Mouse (Mus musculus): ENCODE measurements at regions not wholly inside any gene's neighbourhood (a gene's known extent, or its start where the extent isn't known, plus 50 kb on each side); places are given as distances from the start of the nearest gene placed in this dataset.

GRCm38 (mm10) chr8:127827826-127828225, 530.6 kb upstream of the Nrp1 start:
- no peaks in the 10 kb centered on the region for H3K27me3 ChIP-seq (ENCODE audit: control insufficient read depth, insufficient read depth, low read length)
- no peak for DNase-seq (ENCODE audit: low read depth in 1 of 2, low spot score in 2 of 2)
- H3K4me3 ChIP-seq (ENCODE audit: extremely low read depth, insufficient read depth, insufficient read length), result no peak overlapping the region
- H3K27ac ChIP-seq (ENCODE audit: insufficient read depth, low read length), result no peak overlapping the region
- no peak for TF ChIP-seq CTCF (IDR thresholded peaks at IDR 0.05; ENCODE audit: extremely low read depth, insufficient read depth, insufficient read length, insufficient replicate concordance)
- TF ChIP-seq POLR2A (IDR thresholded peaks at IDR 0.05; ENCODE audit: low read depth, low read length), result no peak
- WGBS, result 85% methylated on average over 5 of the region's 5 CpGs
- H3K4me1 ChIP-seq (ENCODE audit: control insufficient read depth, insufficient read depth, insufficient read length), result no peaks in the 10 kb centered on the region
- H3K36me3 ChIP-seq (ENCODE audit: control insufficient read depth, insufficient read depth, low read length), result no peaks in the 10 kb centered on the region

- DNase-seq (ENCODE audit: low read depth in 1 of 2, low spot score in 2 of 2), result no peak
- Histone ChIP-seq H3K4me1 (ENCODE audit: control insufficient read depth, insufficient read depth, insufficient read length) (no peaks in the 10 kb centered on the region), H3K4me3 (ENCODE audit: extremely low read depth, insufficient read depth, insufficient read length) (no peak overlapping the region), H3K27me3 (ENCODE audit: control insufficient read depth, insufficient read depth, low read length) (no peaks in the 10 kb centered on the region), H3K27ac (ENCODE audit: insufficient read depth, low read length) (no peak overlapping the region), H3K36me3 (ENCODE audit: control insufficient read depth, insufficient read depth, low read length) (no peaks in the 10 kb centered on the region)
- 89% methylated on average over 1 of the region's 1 CpGs for WGBS
- TF ChIP-seq POLR2A (IDR thresholded peaks at IDR 0.05; ENCODE audit: low read depth, low read length) (no peak), CTCF (IDR thresholded peaks at IDR 0.05; ENCODE audit: extremely low read depth, insufficient read depth, insufficient read length, insufficient replicate concordance) (no peak)
Measured at GRCm38 (mm10) chr8:127829659-127830058, 528.7 kb upstream of the Nrp1 start.

DNA sequence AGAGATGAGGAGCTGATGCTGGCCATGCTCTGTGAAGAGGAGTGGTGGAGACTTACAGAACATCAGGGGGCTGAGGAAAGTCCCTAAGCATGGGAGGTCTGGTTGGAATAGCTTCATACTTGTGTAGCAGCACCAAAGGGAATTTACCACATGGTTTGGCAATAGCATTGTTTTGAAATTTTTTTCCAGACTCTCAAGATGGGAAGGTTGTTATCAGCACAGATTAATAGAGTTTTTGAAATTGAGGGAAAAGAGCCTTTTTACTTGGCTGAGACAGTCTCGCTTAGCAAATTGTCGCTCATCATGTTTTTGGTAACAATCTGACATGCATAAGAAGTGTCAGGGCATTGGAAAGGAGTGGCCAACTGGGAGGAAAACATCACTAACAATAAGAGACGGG, 524.4 kb upstream of the Nrp1 start:
- Histone ChIP-seq H3K4me1 (ENCODE audit: control insufficient read depth, insufficient read depth, insufficient read length) (no peaks in the 10 kb centered on the region), H3K36me3 (ENCODE audit: control insufficient read depth, insufficient read depth, low read length) (no peaks in the 10 kb centered on the region), H3K4me3 (ENCODE audit: extremely low read depth, insufficient read depth, insufficient read length) (no peak overlapping the region), H3K27me3 (ENCODE audit: control insufficient read depth, insufficient read depth, low read length) (no peaks in the 10 kb centered on the region), H3K27ac (ENCODE audit: insufficient read depth, low read length) (no peak overlapping the region)
- DNase-seq (ENCODE audit: low read depth in 1 of 2, low spot score in 2 of 2), result no peak
- TF ChIP-seq POLR2A (IDR thresholded peaks at IDR 0.05; ENCODE audit: low read depth, low read length) (no peak), CTCF (IDR thresholded peaks at IDR 0.05; ENCODE audit: extremely low read depth, insufficient read depth, insufficient read length, insufficient replicate concordance) (no peak)
- 81% methylated on average over 3 of the region's 3 CpGs for WGBS

DNA sequence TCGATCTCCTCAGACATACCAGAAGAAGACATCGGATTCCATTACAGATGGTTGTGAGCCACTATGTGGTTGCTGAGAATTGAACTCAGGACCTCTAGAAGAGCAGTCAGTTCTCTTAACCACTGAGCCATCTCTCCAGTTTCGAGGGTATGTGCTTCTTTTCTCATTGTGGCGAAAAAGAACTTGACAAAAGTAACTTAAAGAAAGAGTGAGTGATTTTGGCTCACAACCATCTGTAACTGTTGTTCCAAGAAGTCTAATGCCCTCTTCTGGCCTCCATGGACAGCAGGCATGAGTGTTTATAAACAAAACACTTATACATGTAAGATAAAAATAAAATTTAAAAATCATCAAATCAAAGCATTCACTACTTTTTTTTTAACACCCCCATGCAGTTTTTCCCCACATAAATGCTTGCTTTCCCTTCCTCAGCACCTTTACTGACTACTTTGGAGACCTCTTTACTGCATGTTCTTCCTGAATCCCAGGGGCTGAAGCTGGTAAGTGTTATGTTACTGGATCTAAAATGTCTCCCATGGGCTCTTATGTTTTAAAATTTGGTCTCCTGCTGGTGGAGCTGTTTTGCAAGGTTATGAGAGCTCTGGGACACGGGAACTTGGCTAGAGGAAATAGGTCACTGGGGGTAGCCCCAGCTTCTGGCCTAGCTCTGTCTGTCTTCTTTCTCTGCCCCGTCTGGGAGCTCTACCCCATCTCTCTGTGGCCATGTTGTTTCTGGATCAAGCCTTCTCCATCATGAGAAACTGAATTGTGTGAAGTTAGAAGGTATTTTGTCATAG, 521.8 kb upstream of the Nrp1 start:
- 71% methylated on average over 6 of the region's 6 CpGs for WGBS
- Histone ChIP-seq H3K27ac (ENCODE audit: insufficient read depth, low read length) (no peak overlapping the region), H3K4me1 (ENCODE audit: control insufficient read depth, insufficient read depth, insufficient read length) (no peaks in the 10 kb centered on the region; the same call in 1 of the 2 replicates), H3K27me3 (ENCODE audit: control insufficient read depth, insufficient read depth, low read length) (no peaks in the 10 kb centered on the region), H3K4me3 (ENCODE audit: extremely low read depth, insufficient read depth, insufficient read length) (no peak overlapping the region), H3K36me3 (ENCODE audit: control insufficient read depth, insufficient read depth, low read length) (no peaks in the 10 kb centered on the region)
- DNase-seq (ENCODE audit: low read depth in 1 of 2, low spot score in 2 of 2), result no peak
- no peak for TF ChIP-seq POLR2A (IDR thresholded peaks at IDR 0.05; ENCODE audit: low read depth, low read length)
- TF ChIP-seq CTCF (IDR thresholded peaks at IDR 0.05; ENCODE audit: extremely low read depth, insufficient read depth, insufficient read length, insufficient replicate concordance), result no peak

DNA sequence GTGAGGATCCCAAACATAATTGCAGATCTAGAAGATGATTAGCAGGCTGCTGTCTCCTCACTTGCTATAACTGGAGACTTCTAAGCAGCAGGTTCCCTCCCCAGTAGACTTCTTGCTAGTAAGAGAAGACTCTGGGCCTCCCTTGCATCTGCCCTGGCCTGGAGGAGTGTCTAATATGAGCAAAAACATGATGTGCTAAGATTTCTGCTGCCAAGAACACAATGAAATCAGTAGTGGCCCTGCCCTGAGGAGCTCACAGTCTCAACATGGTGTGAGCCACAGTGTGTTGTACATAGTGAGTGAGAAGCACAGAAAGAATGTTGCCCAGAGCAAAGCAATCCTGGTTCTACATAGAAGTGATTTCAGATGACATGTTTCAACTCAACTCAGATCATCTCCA, 520.1 kb upstream of the Nrp1 start:
- no peaks in the 10 kb centered on the region for H3K36me3 ChIP-seq (ENCODE audit: control insufficient read depth, insufficient read depth, low read length)
- TF ChIP-seq POLR2A (IDR thresholded peaks at IDR 0.05; ENCODE audit: low read depth, low read length) (no peak), CTCF (IDR thresholded peaks at IDR 0.05; ENCODE audit: extremely low read depth, insufficient read depth, insufficient read length, insufficient replicate concordance) (no peak)
- H3K27me3 ChIP-seq (ENCODE audit: control insufficient read depth, insufficient read depth, low read length), result no peaks in the 10 kb centered on the region
- H3K4me3 ChIP-seq (ENCODE audit: extremely low read depth, insufficient read depth, insufficient read length), result no peak overlapping the region
- no peak for DNase-seq (ENCODE audit: low read depth in 1 of 2, low spot score in 2 of 2)
- H3K4me1 ChIP-seq (ENCODE audit: control insufficient read depth, insufficient read depth, insufficient read length), result no peaks in the 10 kb centered on the region; the same call in 1 of the 2 replicates
- no peak overlapping the region for H3K27ac ChIP-seq (ENCODE audit: insufficient read depth, low read length)

- TF ChIP-seq CTCF (IDR thresholded peaks at IDR 0.05; ENCODE audit: extremely low read depth, insufficient read depth, insufficient read length, insufficient replicate concordance), result no peak
- TF ChIP-seq POLR2A (IDR thresholded peaks at IDR 0.05; ENCODE audit: low read depth, low read length), result no peak
- H3K36me3 ChIP-seq (ENCODE audit: control insufficient read depth, insufficient read depth, low read length), result no peaks in the 10 kb centered on the region
- DNase-seq (ENCODE audit: low read depth in 1 of 2, low spot score in 2 of 2), result no peak
- no peak overlapping the region for H3K4me3 ChIP-seq (ENCODE audit: extremely low read depth, insufficient read depth, insufficient read length)
- WGBS, result 57% methylated on average over 9 of the region's 9 CpGs
- no peaks in the 10 kb centered on the region for H3K27me3 ChIP-seq (ENCODE audit: control insufficient read depth, insufficient read depth, low read length)
- H3K27ac ChIP-seq (ENCODE audit: insufficient read depth, low read length), result no peak overlapping the region
- no peaks in the 10 kb centered on the region for H3K4me1 ChIP-seq (ENCODE audit: control insufficient read depth, insufficient read depth, insufficient read length)
Measured at GRCm38 (mm10) chr8:127847332-127848018, 510.9 kb upstream of the Nrp1 start.

DNA sequence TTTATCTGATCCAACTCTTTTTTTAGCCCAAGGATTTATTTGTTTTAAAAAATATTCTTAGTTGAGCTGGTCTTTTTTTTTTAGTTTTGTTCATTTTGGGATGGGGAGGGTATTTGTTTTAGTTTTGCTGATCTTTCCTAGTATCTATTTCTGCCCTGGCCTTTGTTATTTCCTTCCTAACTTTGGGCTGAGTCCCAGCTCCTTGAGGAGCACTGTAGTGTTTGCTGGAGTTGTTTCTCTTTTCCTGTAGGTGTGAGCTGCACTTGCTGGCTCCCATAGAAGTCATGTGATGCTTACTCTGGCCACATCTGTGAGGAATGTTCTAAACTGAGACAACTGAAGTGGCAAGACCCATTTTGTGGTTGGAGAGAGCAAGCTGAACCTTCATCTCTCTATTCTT, 508.5 kb upstream of the Nrp1 start:
- TF ChIP-seq POLR2A (IDR thresholded peaks at IDR 0.05; ENCODE audit: low read depth, low read length) (no peak), CTCF (IDR thresholded peaks at IDR 0.05; ENCODE audit: extremely low read depth, insufficient read depth, insufficient read length, insufficient replicate concordance) (no peak)
- Histone ChIP-seq H3K27ac (ENCODE audit: insufficient read depth, low read length) (no peak overlapping the region), H3K4me1 (ENCODE audit: control insufficient read depth, insufficient read depth, insufficient read length) (no peaks in the 10 kb centered on the region), H3K27me3 (ENCODE audit: control insufficient read depth, insufficient read depth, low read length) (no peaks in the 10 kb centered on the region), H3K4me3 (ENCODE audit: extremely low read depth, insufficient read depth, insufficient read length) (no peak overlapping the region), H3K36me3 (ENCODE audit: control insufficient read depth, insufficient read depth, low read length) (no peaks in the 10 kb centered on the region)
- DNase-seq (ENCODE audit: low read depth in 1 of 2, low spot score in 2 of 2), result no peak
